Mouse (Mus musculus) forebrain, postnatal 0 days (tissue): Measurements from ENCODE around the gene Tor2a. TPM values are rescaled to one million over a fixed set of nuclear protein-coding genes. Genes with fewer than 3 reads are reported as not detected.
A peak's percentile ranks its signal among the peaks of the same experiment; 100 is the strongest.

Experiments used
- ATAC-seq: fragments of 200-750 bp; cut with Nextera tagmentation; 2 replicates; pipeline ENCODE4 v1.8.0; 2017; ENCODE audit warnings: mild to moderate bottlenecking, moderate library complexity
- DNase-seq: peaks from one replicate; pipeline ENCODE4 v3.0.0-alpha.2; 2015
- H3K27ac ChIP-seq: fragments of 300-500 bp; sonication (generic); 2 replicates; pipeline ENCODE4 v1.5.1; 2014; ENCODE audit warnings: low read depth, mild to moderate bottlenecking, antibody characterized with exemption, low read length, moderate library complexity, mixed read lengths
- H3K27me3 ChIP-seq: fragments of 300-500 bp; sonication (generic); 2 replicates; pipeline ENCODE4 v1.6.1; 2014; ENCODE audit warnings: mild to moderate bottlenecking, low read length, mixed read lengths; ENCODE audit not compliant: insufficient read depth
- H3K36me3 ChIP-seq: fragments of 300-500 bp; sonication (generic); 2 replicates; pipeline ENCODE4 v1.6.1; 2014; ENCODE audit warnings: mild to moderate bottlenecking, moderate library complexity; ENCODE audit not compliant: insufficient read depth
- H3K4me1 ChIP-seq: fragments of 300-500 bp; sonication (generic); 2 replicates; pipeline ENCODE4 v1.6.1; 2014; ENCODE audit warnings: antibody characterized with exemption; ENCODE audit not compliant: insufficient read depth
- H3K4me2 ChIP-seq: fragments of 300-500 bp; sonication (generic); 2 replicates; pipeline ENCODE4 v1.6.1; 2014; ENCODE audit warnings: low read depth, mild to moderate bottlenecking, moderate library complexity
- H3K4me3 ChIP-seq: fragments of 300-500 bp; sonication (generic); 2 replicates; pipeline ENCODE4 v1.5.1; 2014; ENCODE audit warnings: low read depth, low read length, mixed read lengths
- H3K9ac ChIP-seq: fragments of 300-500 bp; sonication (generic); 2 replicates; pipeline ENCODE4 v1.6.1; 2014; ENCODE audit warnings: mild to moderate bottlenecking
- H3K9me3 ChIP-seq: fragments of 300-500 bp; sonication (generic); 2 replicates; pipeline ENCODE4 v1.6.1; 2016; ENCODE audit warnings: low read length
- CTCF ChIP-seq: sonication (generic); IDR thresholded peaks from 2 replicates; pipeline ENCODE4 v1.5.1; 2016; ENCODE audit warnings: antibody characterized with exemption, control low read depth, low read depth
- WGBS: fragments of 180-500 bp; shearing (Covaris S2); extraction: QIAGEN DNeasy Blood & Tissue Kit; methylation state at CpG from one replicate; pipeline ENCODE4 v1.1.7; 2014; 5-methylcytosine and 5-hydroxymethylcytosine counted together
- polyA plus RNA-seq: library from polyadenylated mRNA; unstranded; fragments of >200 nt; fragmentation: Nextera tagmentation; extraction: Ambion mirVana; gene quantifications from 2 replicates; pipeline ENCODE4 v1.2.1, GENCODE M21; 2015
- total RNA-seq: library from RNA; depleted of rRNA; stranded (reverse); fragments of >200 nt; gene quantifications from 2 replicates; pipeline ENCODE4 v1.2.3, GENCODE M21; 2014

Gene Tor2a
- total and polyA plus RNA-seq, 2 experiments from 2014 or later, result 44.8 to 54.3 TPM

DNA sequence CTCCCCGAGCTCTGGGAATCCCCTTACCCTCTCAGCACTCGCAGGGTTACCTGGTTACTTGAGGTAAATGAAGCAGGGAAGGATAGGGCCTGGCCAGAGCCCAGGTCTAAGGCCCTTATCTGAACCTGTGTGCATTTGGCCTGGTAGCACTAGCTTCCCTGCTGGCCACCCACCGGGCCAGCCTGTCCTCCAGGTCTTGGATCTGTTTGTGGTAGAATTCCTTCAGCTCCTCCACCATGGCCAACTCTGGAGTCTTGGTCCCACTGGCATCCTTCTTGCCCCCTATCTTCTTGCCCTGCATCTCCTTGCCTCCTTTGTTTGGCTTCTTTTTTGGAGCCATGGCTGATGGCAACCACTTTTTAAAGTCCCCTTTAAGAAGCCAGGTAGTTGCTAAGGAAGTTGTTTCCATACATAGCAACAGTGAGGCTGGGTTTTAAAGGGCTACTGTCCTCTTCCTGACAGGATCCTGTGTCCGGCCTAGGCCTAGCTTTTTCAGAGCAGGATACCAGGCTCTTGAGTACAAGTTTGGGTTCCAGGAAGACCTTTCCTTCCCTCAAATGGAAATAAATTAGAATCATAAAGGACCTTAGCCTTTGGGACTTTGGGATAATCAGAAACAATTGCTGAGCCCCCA, 27.1 kb downstream of the Tor2a start, which contains the start of gene Cfap157:
TSS of gene Cfap157 (minus strand) at position 381 of the 634 bp plus-strand sequence.
- no peak within 1 kb of the TSS for H3K27ac ChIP-seq

DNA sequence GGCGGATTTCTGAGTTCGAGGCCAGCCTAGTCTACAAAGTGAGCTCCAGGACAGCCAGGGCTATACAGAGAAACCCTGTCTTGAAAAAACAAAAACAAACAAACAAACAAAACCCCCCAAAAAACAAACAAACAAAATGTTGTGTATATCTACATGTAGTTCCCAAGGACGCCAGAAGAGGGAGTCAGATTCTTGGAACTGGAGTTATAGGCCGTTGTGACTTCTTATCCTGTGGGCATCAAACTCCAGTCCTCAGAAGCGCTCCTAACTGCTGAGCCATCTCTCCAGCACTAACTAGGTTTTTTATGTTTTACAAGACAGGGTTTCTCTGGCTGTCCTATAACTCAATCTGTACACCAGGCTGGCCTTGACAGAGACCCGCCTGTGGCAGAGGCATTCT, 30.1 kb downstream of the Tor2a start:
- no peaks in the 10 kb centered on the region for H3K4me1 ChIP-seq
- no peak overlapping the region for H3K4me3 ChIP-seq
- TF ChIP-seq CTCF, result peak; percentile 60
- peaks cover 24% of the 10 kb centered on the region for H3K36me3 ChIP-seq
- no peak overlapping the region for H3K4me2 ChIP-seq
- 56% methylated on average over 6 of the region's 6 CpGs for WGBS
- H3K27me3 ChIP-seq, result no peaks in the 10 kb centered on the region
- ATAC-seq (no peak), DNase-seq (peak; percentile 42)
- no peaks in the 10 kb centered on the region for H3K9me3 ChIP-seq
- no peak overlapping the region for H3K9ac ChIP-seq
- no peak overlapping the region for H3K27ac ChIP-seq

More for the DNA sequence above, 27.1 kb downstream of the Tor2a start, which contains the start of gene Cfap157:
- DNase-seq (peak; percentile 22), ATAC-seq (peak; percentile 60; the same call in 1 of the 2 replicates)
- 72% methylated on average over 4 of the region's 4 CpGs for WGBS
- TF ChIP-seq CTCF, result no peak
- Histone ChIP-seq H3K4me2 (peak within 1 kb of the TSS; percentile 17; the same call in 1 of the 2 replicates), H3K9me3 (no peaks in the 10 kb centered on the region), H3K36me3 (peaks cover 6% of the 10 kb centered on the region), H3K4me1 (no peaks in the 10 kb centered on the region), H3K9ac (no peak within 1 kb of the TSS), H3K27me3 (no peaks in the 10 kb centered on the region), H3K4me3 (no peak within 1 kb of the TSS)

DNA sequence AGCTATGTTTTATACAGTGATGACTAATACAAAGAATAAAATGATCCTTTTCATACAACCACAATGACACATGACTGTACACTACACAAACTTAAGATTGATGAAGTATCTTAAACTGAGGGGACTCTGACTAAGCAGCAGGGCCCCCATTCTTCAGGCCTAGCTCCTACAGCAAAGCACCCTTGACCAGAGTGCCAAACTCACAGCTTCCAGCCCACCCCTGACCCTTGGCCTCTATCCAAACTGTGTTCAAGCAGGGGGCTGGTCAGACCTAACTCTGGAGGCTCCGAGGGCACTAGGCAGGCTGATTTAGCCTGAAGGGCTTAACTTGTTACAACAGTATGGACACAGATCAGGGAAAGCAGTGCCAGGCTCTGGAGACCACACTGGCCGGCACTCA, 31.5 kb downstream of the Tor2a start:
- Histone ChIP-seq H3K9me3 (no peaks in the 10 kb centered on the region), H3K9ac (no peak overlapping the region), H3K27me3 (no peaks in the 10 kb centered on the region), H3K4me1 (no peaks in the 10 kb centered on the region), H3K27ac (no peak overlapping the region), H3K4me3 (no peak overlapping the region), H3K36me3 (peaks cover 35% of the 10 kb centered on the region), H3K4me2 (no peak overlapping the region)
- 64% methylated on average over 2 of the region's 2 CpGs for WGBS
- no peak for TF ChIP-seq CTCF
- no peak for ATAC-seq
- DNase-seq, result no peak

DNA sequence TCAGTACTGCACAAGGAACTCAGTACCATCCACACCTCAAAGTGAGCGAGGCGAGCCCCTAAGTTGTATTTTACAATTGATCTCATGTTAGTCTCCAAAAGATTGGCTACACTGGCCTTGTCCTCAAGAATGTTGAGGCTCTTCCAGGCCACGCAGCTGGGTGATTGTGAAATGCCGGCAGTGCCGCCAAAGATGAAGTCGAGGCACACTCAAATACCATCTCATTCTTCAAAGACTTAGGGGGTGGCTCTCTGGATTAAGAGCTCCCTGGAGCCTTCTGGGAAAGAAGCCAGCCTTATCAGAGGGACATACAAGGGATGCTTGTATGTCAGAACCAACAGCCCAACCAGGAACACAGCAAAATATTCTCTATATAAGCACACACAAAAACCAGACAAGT, 34.3 kb downstream of the Tor2a start:
- H3K9me3 ChIP-seq, result no peaks in the 10 kb centered on the region
- no peaks in the 10 kb centered on the region for H3K4me1 ChIP-seq
- no peak overlapping the region for H3K9ac ChIP-seq
- H3K4me3 ChIP-seq, result no peak overlapping the region
- H3K27ac ChIP-seq, result no peak overlapping the region
- 54% methylated on average over 6 of the region's 6 CpGs for WGBS
- H3K4me2 ChIP-seq, result no peak overlapping the region
- TF ChIP-seq CTCF, result no peak
- DNase-seq, result no peak
- H3K27me3 ChIP-seq, result no peaks in the 10 kb centered on the region
- H3K36me3 ChIP-seq, result peaks cover 62% of the 10 kb centered on the region
- ATAC-seq, result no peak

DNA sequence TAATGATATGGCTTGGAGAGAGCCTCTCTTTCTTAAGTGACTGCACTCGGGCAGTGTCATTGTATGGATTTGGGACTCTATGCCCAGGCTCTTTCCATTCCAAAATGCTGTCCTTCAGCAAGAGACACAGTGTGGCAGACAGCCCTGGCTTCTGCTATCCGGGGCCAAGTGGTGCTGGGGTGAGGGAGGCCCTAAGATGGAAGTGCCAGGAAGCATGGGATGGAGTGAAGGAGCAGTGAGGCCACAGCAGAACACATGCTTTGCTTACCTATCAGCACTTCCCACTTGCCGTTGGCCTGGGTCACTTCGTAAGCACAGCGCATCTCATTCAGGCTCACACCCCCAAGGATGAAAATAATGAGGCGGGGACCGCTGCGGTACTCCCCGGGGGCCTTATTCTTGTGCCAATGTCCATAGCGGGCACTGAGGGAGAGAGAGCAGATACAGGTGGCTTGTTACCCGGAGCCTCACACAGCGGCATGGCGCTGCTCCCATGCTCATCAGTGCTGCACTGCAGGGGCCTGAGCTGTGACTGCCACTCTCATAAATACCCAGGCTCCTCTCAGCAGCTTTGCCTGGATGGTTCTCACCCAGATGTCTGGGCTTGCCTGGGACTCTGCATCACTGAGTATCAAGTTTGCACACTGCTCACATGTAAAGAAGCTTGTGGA, 38.8 kb downstream of the Tor2a start:
- WGBS, result 82% methylated on average over 13 of the region's 13 CpGs
- no peak for TF ChIP-seq CTCF
- Histone ChIP-seq H3K4me3 (no peak overlapping the region), H3K9ac (no peak overlapping the region), H3K36me3 (peaks cover 87% of the 10 kb centered on the region), H3K27ac (no peak overlapping the region), H3K9me3 (no peaks in the 10 kb centered on the region), H3K27me3 (no peaks in the 10 kb centered on the region), H3K4me1 (no peaks in the 10 kb centered on the region), H3K4me2 (no peak overlapping the region)
- DNase-seq, result no peak
- no peak for ATAC-seq

DNA sequence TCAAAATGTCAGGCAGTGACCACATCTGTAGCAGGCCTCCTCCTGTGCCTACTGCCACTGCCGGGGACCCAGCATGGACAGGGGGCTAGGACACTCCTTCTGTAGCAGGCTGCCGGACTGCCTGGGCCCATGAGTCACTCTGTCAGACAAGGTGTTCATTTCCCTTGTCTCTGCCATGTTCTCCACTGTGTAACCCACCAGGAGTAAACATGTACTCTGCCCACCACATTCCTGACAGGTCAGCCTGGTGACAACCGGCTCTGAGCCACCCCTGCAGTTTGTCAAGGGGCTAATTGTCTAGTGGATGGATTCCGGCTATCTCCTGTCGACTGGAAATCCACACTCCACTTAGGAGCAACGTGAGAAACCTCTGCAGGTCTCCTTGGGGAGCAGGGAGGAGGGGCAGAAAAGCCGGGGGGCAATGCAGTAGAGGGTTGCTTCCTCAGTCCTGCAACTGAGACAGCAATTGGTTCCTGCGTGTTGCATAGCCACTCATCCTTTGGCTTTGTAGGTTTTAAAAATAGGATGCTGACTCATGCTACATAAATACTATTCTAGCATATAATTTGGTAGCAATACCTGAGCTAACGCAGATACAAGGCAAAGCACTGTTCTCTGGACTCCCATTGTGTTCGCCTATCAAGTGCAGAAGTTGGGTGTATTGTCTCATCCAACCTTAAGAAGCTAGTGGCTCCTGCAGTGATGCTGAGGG, 41.4 kb downstream of the Tor2a start:
- no peak for ATAC-seq
- H3K36me3 ChIP-seq, result peaks cover 97% of the 10 kb centered on the region

More for the DNA sequence above, 41.4 kb downstream of the Tor2a start:
- H3K4me2 ChIP-seq, result no peak overlapping the region
- H3K27ac ChIP-seq, result no peak overlapping the region
- 81% methylated on average over 10 of the region's 10 CpGs for WGBS
- DNase-seq, result no peak
- no peaks in the 10 kb centered on the region for H3K4me1 ChIP-seq
- no peak overlapping the region for H3K4me3 ChIP-seq
- TF ChIP-seq CTCF, result no peak
- H3K27me3 ChIP-seq, result no peaks in the 10 kb centered on the region
- H3K9ac ChIP-seq, result no peak overlapping the region
- H3K9me3 ChIP-seq, result no peaks in the 10 kb centered on the region
